Mouse (Mus musculus): ENCODE results near the gene Eid2.

Eid2 gene

DNA sequence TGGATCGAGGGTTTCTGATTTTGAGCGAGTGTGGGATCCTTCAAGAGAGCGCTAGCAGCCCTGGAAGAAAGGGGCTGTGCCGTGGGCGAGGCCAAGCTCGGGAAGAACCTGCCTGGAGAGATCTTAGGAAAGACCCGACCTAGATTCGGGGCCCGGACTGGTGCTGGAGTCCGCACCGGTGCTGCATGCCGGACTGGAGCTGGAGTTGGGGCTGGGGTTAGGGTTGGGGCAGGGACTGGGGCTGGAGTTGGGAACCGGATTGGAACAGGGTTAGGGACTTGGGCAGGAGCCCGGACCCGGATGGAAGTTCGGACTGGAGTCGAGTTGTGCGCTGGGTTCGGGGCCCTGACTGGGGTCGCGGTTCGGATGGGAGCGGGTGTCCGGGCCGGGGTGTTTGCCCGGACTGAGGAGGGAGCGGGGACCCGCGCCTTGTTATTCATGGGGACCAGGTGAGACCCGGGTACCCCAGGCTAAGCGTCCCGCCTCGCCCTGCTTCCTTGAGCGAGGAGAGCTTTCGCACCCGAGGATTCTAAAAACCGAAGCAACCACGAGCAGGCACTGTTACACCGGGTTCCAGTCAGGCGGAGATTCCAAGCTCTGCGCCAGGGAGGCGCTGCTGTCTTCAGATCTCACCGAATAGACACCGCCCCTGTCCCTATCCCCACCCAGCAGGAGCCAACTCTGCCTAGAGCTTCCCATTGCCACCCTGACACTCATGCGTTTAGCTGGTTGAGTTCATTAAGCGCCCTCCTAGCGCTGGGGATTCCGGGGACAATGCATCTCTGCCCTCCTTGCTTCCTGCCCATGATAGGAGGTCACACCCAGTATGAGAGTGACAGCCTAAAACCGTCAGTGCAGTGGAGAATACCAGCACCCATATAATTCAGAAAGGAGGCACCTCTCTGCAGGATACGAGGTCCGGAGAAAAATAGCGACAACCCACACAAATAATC, 23.2 kb downstream of the Eid2 start, which contains the start of gene Selenov:
Gene Selenov, minus strand, starts transcription at position 549 of the 953 bp plus-strand sequence.
- no peak for DNase-seq (ENCODE audit: low read depth, low spot score)

GRCm38 (mm10) chr7:28294481-28294880, 26.8 kb downstream of the Eid2 start:
- DNase-seq (ENCODE audit: low read depth, low spot score) = peak; percentile 70

- DNase-seq (ENCODE audit: low read depth, low spot score) = peak; percentile 55
Observed at GRCm38 (mm10) chr7:28298837-28299625, 31.4 kb downstream of the Eid2 start.

- no peak for DNase-seq (ENCODE audit: low read depth, low spot score)
Observed at GRCm38 (mm10) chr7:28301616-28302433, 34.1 kb downstream of the Eid2 start, which contains the start of gene Dll3. Gene Dll3, minus strand, starts transcription at chr7:28302238.

- DNase-seq (ENCODE audit: low read depth, low spot score) = no peak
Observed at GRCm38 (mm10) chr7:28305641-28306040, 38.0 kb downstream of the Eid2 start.

GRCm38 (mm10) chr7:28306216-28306615, 38.5 kb downstream of the Eid2 start:
- DNase-seq (ENCODE audit: low read depth, low spot score) = no peak

- DNase-seq (ENCODE audit: low read depth, low spot score) = no peak
Observed at GRCm38 (mm10) chr7:28309737-28310136, 42.1 kb downstream of the Eid2 start.

- no peak for DNase-seq (ENCODE audit: low read depth, low spot score)
Observed at GRCm38 (mm10) chr7:28311151-28311925, 43.7 kb downstream of the Eid2 start.

DNA sequence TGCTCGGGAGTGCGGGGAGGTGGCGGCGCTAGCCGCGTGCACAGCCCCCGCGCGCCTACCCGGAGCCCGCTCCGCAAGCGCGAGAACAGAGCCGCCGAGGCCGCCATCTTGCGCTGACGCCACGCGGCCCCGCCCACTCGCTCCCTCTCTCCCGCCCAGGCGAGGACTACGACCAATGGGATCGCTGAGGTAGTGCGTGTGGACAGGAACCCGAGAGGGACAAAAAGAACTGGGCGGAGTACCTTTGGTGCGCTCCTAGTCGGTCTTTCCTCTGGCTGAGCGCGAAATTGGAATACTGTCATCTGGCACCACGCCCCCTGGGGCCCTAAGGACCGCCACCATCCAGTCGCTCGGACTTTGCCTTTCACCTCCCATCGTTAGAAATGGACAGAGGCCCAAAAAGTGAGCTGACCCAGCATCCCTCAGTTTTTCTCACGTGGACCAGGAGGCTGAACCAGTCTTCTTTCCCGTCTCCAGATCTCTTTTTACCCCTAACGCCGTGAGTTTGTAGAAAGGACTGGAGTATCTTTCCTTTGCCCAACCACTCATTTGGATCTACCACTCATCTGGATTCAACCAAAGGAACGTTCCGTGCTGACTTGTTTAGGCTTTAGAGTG, 44.4 kb downstream of the Eid2 start, which contains the start of gene Timm50:
Gene Timm50, minus strand, starts transcription at position 147 of the 618 bp plus-strand sequence.
- DNase-seq (ENCODE audit: low read depth, low spot score) = peak; percentile 94

DNA sequence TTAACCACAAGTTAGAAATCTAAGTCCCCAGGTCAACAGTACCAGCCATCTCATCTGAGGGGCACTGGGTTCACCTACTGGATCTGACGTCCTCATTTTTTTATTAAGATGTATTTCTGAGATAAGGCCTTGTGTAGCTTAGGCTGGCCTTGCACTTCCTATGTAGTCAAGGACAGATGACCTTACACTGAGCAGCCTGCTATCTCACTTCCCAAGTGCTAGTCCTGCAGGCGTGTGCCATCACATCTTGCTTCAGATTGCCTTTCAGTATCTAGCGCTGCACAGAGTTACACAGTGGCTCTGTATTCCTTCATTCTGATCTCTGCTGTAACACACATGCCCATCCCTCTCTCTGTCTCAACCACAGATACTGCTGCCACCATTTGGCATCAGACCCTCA, 50.4 kb downstream of the Eid2 start:
- no peak for DNase-seq (ENCODE audit: low read depth, low spot score)

DNA sequence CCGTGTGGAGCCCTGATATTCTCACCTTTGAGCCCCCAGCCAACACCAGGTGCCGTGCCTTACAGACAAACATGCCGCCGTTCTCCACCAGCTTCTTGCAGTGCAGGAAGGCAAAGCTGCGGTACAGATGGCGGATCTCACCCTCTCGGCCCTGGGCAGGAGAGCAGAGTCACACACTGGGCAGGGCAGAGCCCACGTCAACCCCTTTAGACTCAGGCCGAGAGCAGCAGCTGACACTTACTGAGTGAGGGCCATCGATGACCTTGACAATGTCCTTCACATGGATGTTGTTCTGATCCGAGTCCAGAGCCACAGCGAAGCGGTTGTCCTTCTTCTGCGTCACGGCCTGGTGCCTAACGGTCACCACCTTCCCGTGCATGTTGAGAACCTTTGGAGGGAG, 51.0 kb downstream of the Eid2 start:
- DNase-seq (ENCODE audit: low read depth, low spot score) = no peak

Measured in embryo, embryonic 11.5 days (tissue).